Mouse (Mus musculus): ENCODE data around the gene Nrbp1.

DNA sequence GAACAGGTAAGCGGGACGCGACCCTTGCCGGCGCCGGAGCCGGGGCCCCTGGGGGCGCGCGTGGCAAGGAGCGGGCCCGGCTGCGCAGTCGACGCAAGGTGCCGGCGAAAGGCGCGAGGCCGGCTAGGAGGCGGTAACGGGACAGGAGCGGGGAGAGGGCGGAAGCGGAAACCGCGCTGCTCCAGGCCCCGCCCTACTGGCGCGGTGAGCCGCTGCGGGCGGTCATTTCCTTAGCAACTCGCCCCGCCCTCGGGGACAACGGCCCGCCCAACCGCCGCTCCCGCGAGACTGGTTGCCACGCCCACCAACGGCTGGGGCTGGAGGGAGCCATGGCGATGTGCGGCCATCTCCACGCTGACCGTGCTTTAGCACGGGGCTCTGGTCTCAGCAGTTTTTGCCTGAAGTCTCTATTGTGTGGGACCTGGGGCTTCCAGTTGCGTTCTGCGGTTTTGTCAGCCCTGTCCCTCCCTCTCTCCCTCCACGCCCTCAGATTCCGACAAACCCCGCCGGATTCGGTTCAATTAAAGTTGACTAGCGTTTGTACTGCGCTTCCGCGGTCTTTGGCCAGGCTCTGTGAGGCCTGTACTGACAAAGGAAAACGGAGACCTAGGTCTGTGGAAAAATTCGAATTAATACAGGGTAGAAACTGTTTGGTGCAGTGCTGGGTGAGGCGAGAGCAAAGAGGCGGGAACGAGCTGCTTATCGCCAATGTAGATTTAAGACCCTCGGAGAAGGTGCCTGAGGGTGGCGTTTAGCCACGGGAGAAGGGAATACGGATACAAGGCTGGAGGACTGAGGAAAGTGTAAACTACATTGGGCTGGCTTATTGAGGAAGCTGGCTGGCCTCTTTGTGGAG is 20.0 kb upstream of the Nrbp1 start, which contains the start of gene Ppm1g:
- no peak for TF ChIP-seq CTCF (conservative IDR thresholded peaks at IDR 0.05; ENCODE audit: insufficient read depth, insufficient read length, low read depth, low read length)
- peak; percentile 95 for TF ChIP-seq POLR2A (IDR thresholded peaks at IDR 0.05; ENCODE audit: low read depth, low read length)

Data from kidney, adult 2 months (tissue).